Mouse (Mus musculus): ENCODE measurements at regions not wholly inside any gene's neighbourhood (a gene's known extent, or its start where the extent isn't known, plus 50 kb on each side); places are given as distances from the start of the nearest gene placed in this dataset.

DNA sequence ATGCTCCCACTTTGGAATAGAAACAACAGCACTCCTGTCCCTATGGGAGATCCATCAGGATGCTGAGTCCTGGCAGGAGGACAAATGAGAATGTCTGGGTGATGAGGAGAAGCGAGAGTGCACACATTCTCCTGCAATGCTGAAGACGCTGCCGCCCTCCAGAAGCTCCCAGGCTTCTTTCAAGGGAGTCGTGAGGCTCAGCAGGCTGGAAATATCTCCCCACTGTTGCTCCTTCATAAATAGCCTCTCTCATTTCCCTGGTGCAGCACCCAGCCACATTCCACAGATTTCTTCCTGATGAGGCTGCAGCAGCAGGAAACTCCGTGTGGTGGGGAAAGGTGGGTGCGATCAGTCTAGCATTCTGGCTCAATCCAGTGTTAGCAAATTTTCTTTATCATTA is 448.9 kb upstream of the Zdhhc25 start:
- TF ChIP-seq POLR2A (IDR thresholded peaks at IDR 0.05; ENCODE audit: low read depth, low read length) (no peak), CTCF (IDR thresholded peaks at IDR 0.05; ENCODE audit: extremely low read depth, insufficient read length, insufficient replicate concordance, low read depth, low read length) (no peak)

Data from small intestine, adult 2 months (tissue).